Mouse (Mus musculus): ENCODE measurements around the gene Nudt2.

GRCm38 (mm10) chr4:41523839-41524238, 58.9 kb downstream of the Nudt2 start:
- TF ChIP-seq CTCF (IDR thresholded peaks at IDR 0.05; ENCODE audit: extremely low read depth, insufficient read depth, insufficient read length, insufficient replicate concordance) (no peak), POLR2A (IDR thresholded peaks at IDR 0.05; ENCODE audit: low read depth, low read length) (no peak)

Data from spleen, adult 2 months (tissue).